Mouse (Mus musculus): ENCODE results near the gene Fam214a. TPM values are rescaled to one million over a fixed set of nuclear protein-coding genes. Genes with fewer than 3 reads are reported as not detected.

Gene Fam214a
- polyA plus RNA-seq, 1 experiment from 2014 or later, result 14.0 TPM

DNA sequence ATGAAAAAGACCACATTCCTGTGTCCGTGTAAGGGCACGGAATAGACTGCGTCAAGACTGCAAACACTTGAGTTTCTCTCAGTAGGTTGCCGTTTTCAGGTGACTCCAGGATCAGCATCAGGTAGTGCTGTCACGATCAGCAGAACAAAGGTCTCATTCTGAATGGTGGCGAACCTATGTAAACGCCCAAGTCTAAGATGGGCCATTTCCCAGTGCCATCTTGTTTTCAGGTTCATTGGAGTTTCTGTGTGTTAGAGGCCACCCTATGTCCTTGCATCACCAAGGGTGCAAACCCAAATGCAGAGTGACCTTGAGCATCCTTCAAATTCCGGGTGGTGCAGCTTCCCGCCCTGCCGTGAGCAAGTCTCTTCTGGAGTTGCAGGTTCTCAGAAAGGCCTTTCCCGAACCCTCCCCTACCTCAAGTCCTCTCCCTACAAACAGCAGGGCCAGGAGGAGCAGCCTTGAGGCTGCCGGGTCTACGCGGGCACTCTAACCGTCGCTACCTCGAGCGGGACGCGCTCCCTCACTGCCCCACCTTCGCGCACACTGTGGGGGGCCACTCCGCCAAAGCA, 117.9 kb downstream of the Fam214a start, which contains the start of gene Myo5a:
Myo5a (plus strand) TSS at position 559 of the 572 bp plus-strand sequence.
- Histone ChIP-seq H3K36me3 (no peaks in the 10 kb centered on the region), H3K27ac (peak within 1 kb of the TSS; percentile 79), H3K27me3 (no peaks in the 10 kb centered on the region), H3K9me3 (no peaks in the 10 kb centered on the region), H3K9ac (peak within 1 kb of the TSS; percentile 61), H3K4me2 (replicated peaks) (peak within 1 kb of the TSS; percentile 74), H3K4me1 (no peaks in the 10 kb centered on the region), H3K4me3 (peak within 1 kb of the TSS; percentile 73)
- 20% methylated on average over 23 of the region's 23 CpGs for WGBS
- ATAC-seq (ENCODE audit: insufficient number of reproducible peaks, insufficient read depth, low FRiP score, low TSS enrichment), result no peak; the same call in 1 of the 2 replicates

DNA sequence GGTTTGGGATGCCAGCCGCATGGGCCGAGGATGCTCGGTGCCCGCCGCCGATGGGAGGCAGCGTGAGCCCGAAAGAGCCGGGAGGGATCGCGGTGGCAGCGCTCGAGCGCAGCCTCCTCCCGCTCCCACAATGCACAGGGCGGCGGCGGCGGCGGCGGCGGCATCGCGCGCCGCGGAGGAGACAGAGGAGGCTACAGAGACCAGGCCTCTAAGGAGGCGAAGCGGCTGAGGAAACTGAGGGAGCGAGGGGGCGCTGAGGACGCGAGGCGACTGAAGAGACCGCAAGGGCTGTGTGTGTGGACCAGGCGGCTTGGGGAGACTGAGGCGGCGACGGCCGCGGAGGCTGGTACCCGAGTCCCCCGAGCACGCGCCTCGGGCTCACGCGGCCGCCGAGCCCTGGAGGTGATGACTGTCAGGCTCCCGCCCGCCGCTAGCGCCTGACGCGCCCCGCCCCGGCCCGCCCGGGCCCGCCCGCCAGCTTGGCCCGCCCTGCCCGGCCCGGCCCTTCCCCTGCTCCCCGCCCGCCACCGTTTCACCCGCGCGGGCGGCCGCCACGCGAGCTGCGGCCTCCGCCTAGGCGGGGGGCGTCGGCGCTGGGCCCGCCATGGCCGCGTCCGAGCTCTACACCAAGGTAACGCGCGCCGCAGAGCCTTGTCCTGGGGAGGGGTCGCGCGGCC, 118.5 kb downstream of the Fam214a start:
- H3K27me3 ChIP-seq, result no peaks in the 10 kb centered on the region
- peak; percentile 96 for ATAC-seq (ENCODE audit: insufficient number of reproducible peaks, insufficient read depth, low FRiP score, low TSS enrichment)
- peak overlapping the region; percentile 73 for H3K4me3 ChIP-seq
- no peaks in the 10 kb centered on the region for H3K36me3 ChIP-seq
- under 1% methylated on average over 75 of the region's 92 CpGs for WGBS
- peak overlapping the region; percentile 61 for H3K9ac ChIP-seq
- no peaks in the 10 kb centered on the region for H3K9me3 ChIP-seq
- H3K4me2 ChIP-seq (replicated peaks), result peak overlapping the region; percentile 74
- no peaks in the 10 kb centered on the region for H3K4me1 ChIP-seq
- peak overlapping the region; percentile 79 for H3K27ac ChIP-seq

DNA sequence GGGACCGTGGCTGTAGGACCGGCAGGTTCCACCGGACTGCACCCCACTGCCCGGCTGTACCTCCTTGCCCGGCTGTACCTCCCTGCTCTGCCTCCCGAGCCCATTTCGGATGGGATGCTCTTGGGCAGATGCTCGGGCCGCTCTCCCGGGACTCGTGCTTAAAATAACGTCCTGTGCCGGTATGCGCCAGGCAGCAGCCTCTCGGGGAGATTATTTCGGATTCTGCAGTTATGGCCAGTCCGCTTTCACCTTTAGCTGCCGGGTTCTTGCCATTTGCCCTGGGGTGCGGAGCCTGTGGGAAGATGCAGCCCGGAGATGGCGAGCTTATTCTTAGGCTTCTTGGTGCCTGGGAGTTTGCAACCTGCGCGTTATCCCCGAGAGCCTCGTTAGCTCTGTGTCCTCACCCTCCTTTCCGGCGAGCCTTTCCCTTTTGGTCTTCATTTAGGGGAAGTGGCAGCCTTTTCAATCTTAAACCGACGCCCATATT, 119.1 kb downstream of the Fam214a start:
- Histone ChIP-seq H3K4me3 (peak overlapping the region; percentile 73), H3K27me3 (no peaks in the 10 kb centered on the region), H3K9ac (peak overlapping the region; percentile 61), H3K36me3 (no peaks in the 10 kb centered on the region), H3K9me3 (no peaks in the 10 kb centered on the region), H3K4me1 (no peaks in the 10 kb centered on the region), H3K4me2 (replicated peaks) (peak overlapping the region; percentile 74), H3K27ac (peak overlapping the region; percentile 79)
- ATAC-seq (ENCODE audit: insufficient number of reproducible peaks, insufficient read depth, low FRiP score, low TSS enrichment), result no peak; the same call in 1 of the 2 replicates
- WGBS, result under 1% methylated on average over 29 of the region's 29 CpGs

DNA sequence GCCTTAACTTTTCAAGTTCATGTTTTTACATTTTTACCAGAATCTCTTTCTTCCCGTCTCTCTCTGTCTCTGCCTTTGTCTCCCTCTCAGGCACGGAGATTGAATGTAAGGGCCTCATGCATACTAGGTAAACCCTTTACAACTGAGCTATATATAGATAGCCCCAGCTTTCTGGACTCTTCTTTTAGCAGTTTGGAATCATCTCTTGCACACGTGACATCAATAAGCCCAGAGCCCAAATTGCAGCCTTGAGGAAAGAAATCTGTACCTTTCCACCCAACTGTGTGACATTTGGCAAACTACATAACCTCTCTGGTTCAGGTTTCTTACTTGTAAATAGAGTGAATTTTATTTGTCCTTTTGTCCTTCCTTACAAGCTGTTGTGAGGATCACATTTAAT, 119.7 kb downstream of the Fam214a start:
- Histone ChIP-seq H3K27ac (no peak overlapping the region), H3K36me3 (no peaks in the 10 kb centered on the region), H3K9ac (peak overlapping the region; percentile 61; the same call in 1 of the 2 replicates), H3K4me2 (replicated peaks) (peak overlapping the region; percentile 74), H3K4me3 (peak overlapping the region; percentile 73), H3K9me3 (no peaks in the 10 kb centered on the region), H3K4me1 (no peaks in the 10 kb centered on the region), H3K27me3 (no peaks in the 10 kb centered on the region)
- WGBS, result 14% methylated on average over 3 of the region's 3 CpGs
- ATAC-seq (ENCODE audit: insufficient number of reproducible peaks, insufficient read depth, low FRiP score, low TSS enrichment), result no peak

DNA sequence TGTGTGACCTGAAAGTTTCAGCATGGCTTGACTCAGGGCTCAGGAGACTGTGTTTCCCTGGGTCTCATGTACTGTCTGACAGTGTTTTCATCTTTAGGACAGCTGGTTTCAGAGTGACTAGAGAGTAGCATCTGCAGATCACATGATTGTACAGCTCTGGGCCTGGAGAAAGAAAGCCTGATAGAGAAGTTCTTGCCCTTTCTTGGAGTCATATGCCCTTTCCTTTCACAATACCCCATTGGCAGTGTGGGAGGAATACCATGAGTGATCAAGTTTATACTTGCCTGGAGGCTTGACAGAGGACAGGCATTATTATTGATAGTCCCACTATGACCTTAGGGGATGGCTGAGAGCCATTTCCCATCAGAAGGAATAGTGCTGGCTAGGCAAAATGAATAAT, 124.5 kb downstream of the Fam214a start:
- H3K9me3 ChIP-seq, result no peaks in the 10 kb centered on the region
- ATAC-seq (ENCODE audit: insufficient number of reproducible peaks, insufficient read depth, low FRiP score, low TSS enrichment), result no peak
- no peak overlapping the region for H3K4me2 ChIP-seq (replicated peaks)
- no peaks in the 10 kb centered on the region for H3K36me3 ChIP-seq
- H3K9ac ChIP-seq, result no peak overlapping the region
- no peak overlapping the region for H3K27ac ChIP-seq
- H3K27me3 ChIP-seq, result no peaks in the 10 kb centered on the region
- no peak overlapping the region for H3K4me3 ChIP-seq
- no peaks in the 10 kb centered on the region for H3K4me1 ChIP-seq

Other genes with a start within 250 kb of the Fam214a start
- 0.47 and 0.74 TPM in 2 replicates for gene Onecut1, start 91.0 kb upstream of the Fam214a start, polyA plus RNA-seq (2016; fragmentation: Nextera tagmentation; extraction: Ambion mirVana)
- gene Arpp19, start 84.7 kb downstream of the Fam214a start, polyA plus RNA-seq (2016; fragmentation: Nextera tagmentation; extraction: Ambion mirVana), result 324 and 337 TPM in 2 replicates
- gene Myo5a, start 118.1 kb downstream of the Fam214a start, polyA plus RNA-seq (2016; fragmentation: Nextera tagmentation; extraction: Ambion mirVana), result 26.5 and 28.7 TPM in 2 replicates